Mouse (Mus musculus): Measurements from ENCODE around the gene Grpel1.

The Grpel1 gene

GRCm38 (mm10) chr5:36510956-36511355, 46.2 kb downstream of the Grpel1 start:
- no peak for DNase-seq (ENCODE audit: low spot score)

DNA sequence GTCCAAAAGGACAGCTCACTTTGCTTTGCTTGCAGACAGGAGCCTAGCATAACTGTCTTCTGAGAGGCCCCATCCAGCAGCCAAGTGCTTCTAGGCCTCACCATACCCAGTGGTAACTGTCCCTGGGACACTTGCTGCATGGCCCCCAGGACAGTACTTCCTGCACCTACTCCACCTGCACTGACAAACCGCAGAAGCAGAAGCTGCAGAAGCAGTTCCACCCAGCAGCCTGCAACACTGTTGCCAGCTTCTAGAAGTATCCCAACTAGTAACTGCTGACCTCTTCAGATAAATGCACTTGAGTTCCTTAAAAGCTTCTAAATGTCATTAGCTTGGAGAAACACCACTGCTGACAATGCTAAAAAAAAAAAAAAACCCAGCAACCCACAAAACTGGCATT, 50.3 kb downstream of the Grpel1 start:
- DNase-seq (ENCODE audit: low spot score), result no peak

GRCm38 (mm10) chr5:36515558-36515957, 50.8 kb downstream of the Grpel1 start:
- DNase-seq (ENCODE audit: low spot score), result no peak

DNA sequence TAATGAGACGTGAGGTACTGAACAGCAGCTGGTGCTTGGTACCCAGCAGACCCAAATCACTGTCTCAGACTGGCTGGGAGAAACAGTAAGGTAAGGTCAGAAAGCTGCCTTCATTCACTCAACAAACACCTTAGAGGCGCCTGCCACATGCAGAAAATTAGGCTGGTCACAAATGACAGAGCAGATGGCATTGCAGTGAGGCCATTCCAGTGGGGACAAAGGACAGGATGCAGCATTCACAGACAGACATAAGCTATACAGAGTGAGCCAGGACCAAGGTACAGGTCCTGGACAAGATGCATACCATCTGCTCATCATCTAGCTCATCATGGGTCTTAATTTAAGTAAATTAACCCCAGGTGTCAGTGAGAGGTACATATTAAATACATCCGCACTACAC, 52.8 kb downstream of the Grpel1 start:
- no peak for DNase-seq (ENCODE audit: low spot score)

DNA sequence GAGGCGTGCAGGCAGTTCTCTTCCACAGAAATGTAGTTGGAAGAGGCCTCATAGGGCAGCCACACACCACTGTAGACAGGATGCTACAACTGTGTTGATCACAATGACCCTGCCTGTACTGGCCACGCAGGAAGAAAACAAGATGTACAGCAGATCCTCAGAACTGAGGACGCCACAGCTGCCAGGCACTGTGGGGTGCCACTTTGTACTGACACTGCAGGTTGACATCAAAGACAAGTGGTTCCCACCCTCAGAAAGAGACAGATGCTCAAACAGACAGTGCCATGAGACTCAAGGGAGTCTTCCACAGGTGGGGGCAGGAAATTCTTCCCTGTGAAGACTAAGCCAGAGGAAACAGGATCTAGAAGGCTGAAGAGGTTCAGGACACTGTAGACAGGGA, 55.0 kb downstream of the Grpel1 start:
- DNase-seq (ENCODE audit: low spot score), result no peak

DNA sequence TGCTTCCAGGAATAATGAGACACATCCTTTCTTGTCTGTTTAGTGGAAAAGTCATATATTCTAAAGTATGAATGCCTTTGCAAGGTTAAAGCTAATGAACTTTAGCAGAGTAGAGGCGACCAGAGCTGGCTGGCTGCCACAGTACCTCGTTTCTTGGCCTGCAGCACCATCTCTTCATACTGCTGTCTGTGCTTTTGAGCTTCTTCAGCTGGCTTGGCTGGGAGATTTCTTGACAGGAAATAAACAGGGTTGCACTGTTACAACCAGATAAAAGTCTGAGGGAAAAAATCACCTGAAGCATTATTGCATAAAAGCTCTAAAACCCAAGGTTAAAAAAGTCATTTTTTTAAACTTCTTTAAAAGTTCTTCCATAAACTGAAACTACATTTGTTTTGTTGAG, 58.0 kb downstream of the Grpel1 start:
- no peak for DNase-seq (ENCODE audit: low spot score)

GRCm38 (mm10) chr5:36523219-36523703, 58.5 kb downstream of the Grpel1 start:
- no peak for DNase-seq (ENCODE audit: low spot score)
